Comparison of ENCODE assay signal across 9 mouse cellular contexts in genomic region chr5:138990659-138991380, GRCm38 (mm10). TPM values are rescaled to one million over a fixed set of nuclear protein-coding genes. Genes with fewer than 3 reads are reported as not detected.
DNase-seq lines count a peak whose midpoint lies in the region; ATAC-seq lines count a peak whose summit lies in the region.
"Had no signal": no experiment of that assay in that cellular context is flagged by ENCODE, and none has a peak within 500 bp of the region (broad histone marks: within the 10 kb centered on the region; RNA-seq: fewer than 3 reads in every experiment).

No protein-coding gene starts in this region.

- H3K9me3 ChIP-seq in kidney, embryonic 16.5 days (ENCODE audit: low read length) = no peaks in the 10 kb centered on the region
- no peaks in the 10 kb centered on the region for H3K9me3 ChIP-seq in lung, embryonic 16.5 days (ENCODE audit: control insufficient read depth, low read length)
- H3K9me3 ChIP-seq in midbrain, embryonic 10.5 days (replicated peaks) = no peaks in the 10 kb centered on the region

- DNase-seq in kidney, adult 18-20 months = peak; percentile 51
- DNase-seq in adrenal gland, adult 2 months = peak; percentile 81
- DNase-seq in gastrocnemius, postnatal 10 days = peak; percentile 69
- no peak for DNase-seq in midbrain, embryonic 10.5 days (ENCODE audit: low spot score)
- no peak for DNase-seq in thymus, postnatal 10 days (ENCODE audit: low spot score in 2 of 2)
- DNase-seq in B cell, adult 2 months = no peak

- no peak overlapping the region for H3K9ac ChIP-seq in kidney, embryonic 16.5 days (replicated peaks; ENCODE audit: low read length)
- no peak overlapping the region for H3K9ac ChIP-seq in lung, embryonic 16.5 days (ENCODE audit: low read length)

- ATAC-seq in kidney, embryonic 16.5 days (ENCODE audit: low FRiP score, low TSS enrichment) = no peak
- ATAC-seq in lung, embryonic 16.5 days (ENCODE audit: low read depth) = 0 out of 2 replicates have a peak, but pooled peaks have one; percentile 6

- no peak overlapping the region for H3K27ac ChIP-seq in kidney, embryonic 16.5 days (ENCODE audit: low read length)
- 0 out of 2 replicates have a peak overlapping the region, but pooled peaks have one; percentile 40 for H3K27ac ChIP-seq in lung, embryonic 16.5 days (ENCODE audit: low read length)
- no peak overlapping the region for H3K27ac ChIP-seq in midbrain, embryonic 10.5 days (replicated peaks)
- H3K27ac ChIP-seq: kidney, postnatal 0 days had no signal

- no peak overlapping the region for H3K4me3 ChIP-seq in kidney, embryonic 16.5 days (ENCODE audit: low read length)
- H3K4me3 ChIP-seq in lung, embryonic 16.5 days (ENCODE audit: low read length) = no peak overlapping the region
- H3K4me3 ChIP-seq in midbrain, embryonic 10.5 days = no peak overlapping the region

- H3K27me3 ChIP-seq in kidney, embryonic 16.5 days (ENCODE audit: insufficient read depth, low read length) = peaks cover 22% of the 10 kb centered on the region; the same call in 1 of the 2 replicates
- peaks cover 16% of the 10 kb centered on the region for H3K27me3 ChIP-seq in lung, embryonic 16.5 days (ENCODE audit: control insufficient read depth, insufficient read depth, low read depth, low read length)
- peaks cover 77% of the 10 kb centered on the region for H3K27me3 ChIP-seq in midbrain, embryonic 10.5 days (ENCODE audit: low read depth, poor library complexity, severe bottlenecking)

- peaks cover 44% of the 10 kb centered on the region for H3K4me1 ChIP-seq in kidney, embryonic 16.5 days (ENCODE audit: insufficient read depth, low read length)
- peaks cover 58% of the 10 kb centered on the region for H3K4me1 ChIP-seq in lung, embryonic 16.5 days (replicated peaks; ENCODE audit: control insufficient read depth, insufficient read depth, low read length)
- peaks cover 52% of the 10 kb centered on the region for H3K4me1 ChIP-seq in midbrain, embryonic 10.5 days

- 36% methylated on average over 7 of the region's 7 CpGs for WGBS in kidney, embryonic 16.5 days
- 36% methylated on average over 7 of the region's 7 CpGs for WGBS in lung, embryonic 16.5 days
- 63% methylated on average over 7 of the region's 7 CpGs for WGBS in midbrain, embryonic 10.5 days

- H3K36me3 ChIP-seq in kidney, embryonic 16.5 days (ENCODE audit: insufficient read depth, low read length) = peaks cover 23% of the 10 kb centered on the region
- peaks cover 6% of the 10 kb centered on the region; the same call in 1 of the 2 replicates for H3K36me3 ChIP-seq in lung, embryonic 16.5 days (ENCODE audit: control insufficient read depth, insufficient read depth, low read length)
- H3K36me3 ChIP-seq in midbrain, embryonic 10.5 days = no peaks in the 10 kb centered on the region

- H3K4me2 ChIP-seq in kidney, embryonic 16.5 days (replicated peaks; ENCODE audit: low read depth, low read length) = no peak overlapping the region
- H3K4me2 ChIP-seq in lung, embryonic 16.5 days (ENCODE audit: low read depth, low read length) = no peak overlapping the region

RNA-seq across cellular contexts. Expression of gene Pdgfa, which starts 6.3 kb away (rescaled TPM):
- 57.1 and 58.6 TPM in 2 replicates for polyA plus RNA-seq in kidney, embryonic 16.5 days (2015; fragmentation: Nextera tagmentation; extraction: Ambion mirVana)
- total RNA-seq in adrenal gland, adult 2 months (2021) = 10 to 100 TPM; 23.8 to 37.5 TPM
- polyA plus RNA-seq in adrenal gland, adult 2 months (2012; rRNA removed) = 42.9 and 56.9 TPM in 2 replicates
- total RNA-seq in gastrocnemius, postnatal 10 days (2021) = 10 to 100 TPM; 20.1 to 33.5 TPM
- 56.7 and 58.2 TPM in 2 replicates for polyA plus RNA-seq in lung, embryonic 16.5 days (2015; fragmentation: Nextera tagmentation; extraction: Ambion mirVana)
- polyA plus RNA-seq in midbrain, embryonic 10.5 days (2016; fragmentation: Nextera tagmentation; extraction: Ambion mirVana) = 4.8 and 6.8 TPM in 2 replicates

Comparison
In these comparisons a context has a peak if more than half of its experiments do, and no peak if none do; other contexts are left out.
1. DNase-seq: peak in kidney, adult 18-20 months (single experiment), adrenal gland, adult 2 months (single experiment) and gastrocnemius, postnatal 10 days (single experiment); none in midbrain, embryonic 10.5 days (single experiment), thymus, postnatal 10 days (0 of 2) and B cell, adult 2 months (0 of 2).